27 mouse cellular contexts compared by ENCODE assay signal in genomic region chr10:42325305-42325704, GRCm38 (mm10).
"Had no signal": no experiment of that assay in that cellular context is flagged by ENCODE, and none has a peak within 500 bp of the region (broad histone marks: within the 10 kb centered on the region; RNA-seq: fewer than 3 reads in every experiment).

No protein-coding gene starts in this region.

- H3K27ac ChIP-seq: embryonic facial prominence, embryonic 10.5 days; embryonic facial prominence, embryonic 12.5 days; embryonic facial prominence, embryonic 13.5 days; embryonic facial prominence, embryonic 15.5 days; forebrain, embryonic 10.5 days; forebrain, embryonic 12.5 days; forebrain, embryonic 13.5 days; forebrain, embryonic 15.5 days; gastrocnemius, adult 2 months had no signal

- H3K4me2 ChIP-seq: embryonic facial prominence, embryonic 12.5 days; embryonic facial prominence, embryonic 13.5 days; embryonic facial prominence, embryonic 15.5 days; forebrain, embryonic 12.5 days; forebrain, embryonic 13.5 days; forebrain, embryonic 15.5 days had no signal

- ATAC-seq: forebrain, embryonic 13.5 days; forebrain, embryonic 14.5 days; forebrain, embryonic 15.5 days; forebrain, embryonic 16.5 days; forebrain, postnatal 0 days had no signal

- H3K27me3 ChIP-seq: embryonic facial prominence, embryonic 12.5 days; embryonic facial prominence, embryonic 13.5 days; embryonic facial prominence, embryonic 15.5 days; forebrain, embryonic 12.5 days; forebrain, embryonic 15.5 days had no signal

- DNase-seq: cerebellum, adult 2 months; cerebellum, adult 8-10 months; cerebellum, adult 9-10 months; cerebellum, adult 9-11 months; cerebellum, postnatal 10 days; cerebellum, postnatal 14 days; cerebellum, postnatal 25 days; cerebellum, postnatal 36 days; embryo, embryonic 11 days; forebrain, postnatal 0 days; gastrocnemius, adult 2 months; gastrocnemius, postnatal 10 days; gastrocnemius, postnatal 14 days; gastrocnemius, postnatal 25 days; gastrocnemius, postnatal 36 days; heart, adult 18-20 months had no signal

- H3K9ac ChIP-seq: embryonic facial prominence, embryonic 12.5 days; embryonic facial prominence, embryonic 13.5 days; embryonic facial prominence, embryonic 15.5 days; forebrain, embryonic 12.5 days; forebrain, embryonic 13.5 days; forebrain, embryonic 15.5 days; forebrain, postnatal 0 days had no signal

- H3K4me1 ChIP-seq: embryonic facial prominence, embryonic 10.5 days; embryonic facial prominence, embryonic 12.5 days; embryonic facial prominence, embryonic 13.5 days; embryonic facial prominence, embryonic 15.5 days had no signal

- H3K4me3 ChIP-seq: embryonic facial prominence, embryonic 10.5 days; embryonic facial prominence, embryonic 12.5 days; embryonic facial prominence, embryonic 13.5 days; embryonic facial prominence, embryonic 15.5 days; erythroblast, embryonic 14.5 days; forebrain, embryonic 10.5 days; forebrain, embryonic 12.5 days; forebrain, embryonic 13.5 days; forebrain, embryonic 15.5 days; gastrocnemius, adult 2 months had no signal

- H3K36me3 ChIP-seq: embryonic facial prominence, embryonic 10.5 days; embryonic facial prominence, embryonic 12.5 days; embryonic facial prominence, embryonic 13.5 days; embryonic facial prominence, embryonic 15.5 days; forebrain, embryonic 10.5 days; forebrain, embryonic 12.5 days; forebrain, embryonic 15.5 days had no signal

- H3K9me3 ChIP-seq: embryonic facial prominence, embryonic 10.5 days; embryonic facial prominence, embryonic 12.5 days; embryonic facial prominence, embryonic 13.5 days; embryonic facial prominence, embryonic 15.5 days; forebrain, embryonic 10.5 days; forebrain, embryonic 12.5 days; forebrain, embryonic 13.5 days; forebrain, embryonic 15.5 days had no signal
